Mouse (Mus musculus) lung, embryonic 14.5 days (tissue): ENCODE measurements around the gene Fam120b. TPM values are rescaled to one million over a fixed set of nuclear protein-coding genes. Genes with fewer than 3 reads are reported as not detected.

Source experiments
- ATAC-seq: fragments of 200-750 bp; cut with Nextera tagmentation; 2 replicates; pipeline ENCODE4 v1.8.0; 2017; ENCODE audit warnings: mild to moderate bottlenecking, moderate TSS enrichment, moderate library complexity; ENCODE audit not compliant: insufficient read depth
- DNase-seq: peaks from one replicate; pipeline ENCODE4 v3.0.0-alpha.2; 2015
- H3K27ac ChIP-seq: fragments of 300-500 bp; sonication (generic); 2 replicates; pipeline ENCODE4 v1.5.1; 2014; ENCODE audit warnings: low read depth, mild to moderate bottlenecking, moderate library complexity
- H3K27me3 ChIP-seq: fragments of 300-500 bp; sonication (generic); 2 replicates; pipeline ENCODE4 v1.6.1; 2014; ENCODE audit warnings: low read length, control low read depth; ENCODE audit not compliant: insufficient read depth
- H3K36me3 ChIP-seq: fragments of 300-500 bp; sonication (generic); 2 replicates; pipeline ENCODE4 v1.6.1; 2014; ENCODE audit warnings: control low read depth; ENCODE audit not compliant: insufficient read depth
- H3K4me1 ChIP-seq: fragments of 300-500 bp; sonication (generic); 2 replicates; pipeline ENCODE4 v1.6.1; 2014; ENCODE audit warnings: antibody characterized with exemption, control low read depth; ENCODE audit not compliant: insufficient read depth
- H3K4me2 ChIP-seq: fragments of 300-500 bp; sonication (generic); 2 replicates; pipeline ENCODE4 v1.6.1; 2014; ENCODE audit warnings: mild to moderate bottlenecking
- H3K4me3 ChIP-seq: fragments of 300-500 bp; sonication (generic); 2 replicates; pipeline ENCODE4 v1.5.1; 2014; ENCODE audit warnings: low read depth, low read length
- H3K9ac ChIP-seq: fragments of 300-500 bp; sonication (generic); 2 replicates; pipeline ENCODE4 v1.6.1; 2014
- H3K9me3 ChIP-seq: fragments of 300-500 bp; sonication (generic); 2 replicates; pipeline ENCODE4 v1.6.1; 2016; ENCODE audit warnings: low read depth, low read length, control low read depth
- CTCF ChIP-seq: IDR thresholded peaks from 2 replicates; pipeline ENCODE4 v1.5.1; 2016; ENCODE audit warnings: antibody characterized with exemption, low read depth
- WGBS: fragments of 180-500 bp; shearing (Covaris S2); extraction: QIAGEN DNeasy Blood & Tissue Kit; methylation state at CpG from one replicate; pipeline ENCODE4 v1.1.7; 2014; 5-methylcytosine and 5-hydroxymethylcytosine counted together
- polyA plus RNA-seq: library from polyadenylated mRNA; unstranded; fragments of >200 nt; fragmentation: Nextera tagmentation; extraction: Ambion mirVana; gene quantifications from 2 replicates; pipeline ENCODE4 v1.2.1, GENCODE M21; 2014

The Fam120b gene
- polyA plus RNA-seq, 1 experiment from 2014 or later, result 26.6 TPM

DNA sequence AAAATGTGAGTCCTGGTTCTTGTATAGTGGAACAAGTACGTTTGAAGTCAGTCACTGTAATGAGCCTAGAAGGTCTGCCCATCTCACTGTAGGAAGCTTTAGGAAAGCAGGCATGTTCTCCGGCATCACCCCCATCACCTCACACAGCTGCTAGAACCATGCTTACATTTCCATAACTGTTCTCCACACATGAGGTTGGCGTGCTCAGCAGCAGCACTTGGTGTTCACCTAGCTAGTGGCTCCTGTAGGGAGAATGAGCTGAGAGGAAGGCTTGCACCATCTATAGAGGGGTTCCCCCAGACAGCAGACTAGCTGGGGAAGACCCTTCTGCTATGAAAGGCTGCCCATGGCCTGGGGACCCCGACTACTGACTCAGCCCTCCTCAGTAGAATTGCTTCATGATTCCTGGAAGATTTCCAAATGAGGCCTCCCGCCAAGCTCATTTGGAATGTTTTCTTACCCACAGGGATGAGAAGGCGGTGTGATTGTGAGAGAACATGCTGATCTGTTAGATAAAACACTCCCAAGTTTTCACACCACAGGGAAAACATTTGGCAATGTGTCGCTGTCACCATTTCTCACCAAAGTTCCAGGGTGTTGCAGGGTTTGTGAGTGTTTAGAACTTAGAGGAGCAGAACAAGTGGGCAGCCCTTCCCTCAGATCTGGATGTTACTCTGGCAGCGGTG lies 27.2 kb downstream of the Fam120b start:
- 59% methylated on average over 8 of the region's 8 CpGs for WGBS
- ATAC-seq, result no peak
- no peak overlapping the region for H3K9ac ChIP-seq
- no peak overlapping the region for H3K4me3 ChIP-seq
- H3K27ac ChIP-seq, result no peak overlapping the region
- H3K4me2 ChIP-seq, result no peak overlapping the region
- H3K36me3 ChIP-seq, result peaks cover 79% of the 10 kb centered on the region
- DNase-seq, result peak; percentile 68
- TF ChIP-seq CTCF, result no peak
- H3K27me3 ChIP-seq, result no peaks in the 10 kb centered on the region
- H3K9me3 ChIP-seq, result no peaks in the 10 kb centered on the region
- H3K4me1 ChIP-seq, result no peaks in the 10 kb centered on the region

DNA sequence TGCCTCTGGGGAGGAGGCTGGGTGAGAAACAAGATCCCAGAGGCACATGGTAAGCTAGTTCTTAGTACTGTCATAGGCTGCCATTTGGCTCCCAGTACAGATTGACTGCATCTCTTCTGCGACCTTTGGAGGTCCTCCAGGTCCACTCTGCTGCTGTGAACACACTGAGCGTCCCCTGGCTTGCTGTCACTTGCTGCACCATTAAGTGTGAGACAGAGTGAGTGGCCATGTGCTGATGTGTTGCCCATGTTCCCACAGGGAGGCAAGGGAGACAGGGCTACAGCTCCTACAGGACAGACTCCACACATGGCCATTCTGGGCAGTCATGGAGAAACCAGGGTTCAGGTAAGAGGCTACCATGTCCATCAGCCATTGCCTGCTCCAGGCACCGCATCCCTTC lies 29.9 kb downstream of the Fam120b start:
- Histone ChIP-seq H3K9me3 (no peaks in the 10 kb centered on the region), H3K36me3 (peaks cover 74% of the 10 kb centered on the region), H3K4me1 (no peaks in the 10 kb centered on the region), H3K27me3 (no peaks in the 10 kb centered on the region), H3K4me2 (no peak overlapping the region), H3K4me3 (no peak overlapping the region), H3K27ac (no peak overlapping the region), H3K9ac (no peak overlapping the region)
- ATAC-seq, result no peak
- no peak for DNase-seq
- no peak for TF ChIP-seq CTCF
- WGBS, result 90% methylated on average over 3 of the region's 3 CpGs

GRCm38 (mm10) chr17:15429451-15429850 lies 33.4 kb downstream of the Fam120b start:
- DNase-seq, result no peak
- H3K27me3 ChIP-seq, result no peaks in the 10 kb centered on the region
- no peak overlapping the region for H3K4me3 ChIP-seq
- no peaks in the 10 kb centered on the region for H3K9me3 ChIP-seq
- no peak overlapping the region for H3K9ac ChIP-seq
- peaks cover 57% of the 10 kb centered on the region for H3K36me3 ChIP-seq
- no peak for TF ChIP-seq CTCF
- no peaks in the 10 kb centered on the region for H3K4me1 ChIP-seq
- 81% methylated on average over 6 of the region's 6 CpGs for WGBS
- no peak overlapping the region for H3K4me2 ChIP-seq
- no peak for ATAC-seq
- no peak overlapping the region for H3K27ac ChIP-seq

DNA sequence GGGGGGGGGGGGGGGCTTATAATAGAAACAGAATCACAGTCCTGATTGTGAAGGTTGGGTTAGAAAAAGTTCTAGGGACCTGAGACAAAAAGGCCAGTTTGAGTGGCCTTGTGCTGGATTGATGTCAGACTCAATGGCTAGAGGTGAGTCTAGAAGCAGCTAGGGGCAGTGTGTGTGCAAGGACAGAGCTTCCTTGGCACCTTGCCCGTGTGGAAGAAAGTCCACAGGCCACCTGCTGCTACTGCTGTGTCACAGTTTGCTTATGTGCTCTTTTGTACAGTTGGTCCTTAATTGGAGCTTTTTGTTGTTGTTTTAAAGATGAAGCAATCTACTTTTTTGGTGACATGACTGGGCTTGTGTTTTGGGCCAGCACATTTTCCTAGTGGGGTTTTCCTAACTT lies 33.9 kb downstream of the Fam120b start:
- Histone ChIP-seq H3K27me3 (no peaks in the 10 kb centered on the region), H3K9ac (no peak overlapping the region), H3K36me3 (peaks cover 54% of the 10 kb centered on the region), H3K4me3 (no peak overlapping the region), H3K4me1 (no peaks in the 10 kb centered on the region), H3K4me2 (no peak overlapping the region), H3K9me3 (no peaks in the 10 kb centered on the region), H3K27ac (no peak overlapping the region)
- WGBS, result 42% methylated on average over 1 of the region's 1 CpGs
- peak; percentile 17 for DNase-seq
- TF ChIP-seq CTCF, result no peak
- ATAC-seq, result no peak

- Histone ChIP-seq H3K27me3 (no peaks in the 10 kb centered on the region), H3K4me1 (no peaks in the 10 kb centered on the region), H3K9me3 (no peaks in the 10 kb centered on the region), H3K4me2 (no peak overlapping the region), H3K4me3 (no peak overlapping the region), H3K36me3 (peaks cover 44% of the 10 kb centered on the region), H3K27ac (no peak overlapping the region), H3K9ac (no peak overlapping the region)
- TF ChIP-seq CTCF, result no peak
- ATAC-seq, result no peak
- 64% methylated on average over 5 of the region's 5 CpGs for WGBS
- peak; percentile 15 for DNase-seq
These were observed 35.1 kb downstream of the Fam120b start for GRCm38 (mm10) chr17:15431021-15431514.

DNA sequence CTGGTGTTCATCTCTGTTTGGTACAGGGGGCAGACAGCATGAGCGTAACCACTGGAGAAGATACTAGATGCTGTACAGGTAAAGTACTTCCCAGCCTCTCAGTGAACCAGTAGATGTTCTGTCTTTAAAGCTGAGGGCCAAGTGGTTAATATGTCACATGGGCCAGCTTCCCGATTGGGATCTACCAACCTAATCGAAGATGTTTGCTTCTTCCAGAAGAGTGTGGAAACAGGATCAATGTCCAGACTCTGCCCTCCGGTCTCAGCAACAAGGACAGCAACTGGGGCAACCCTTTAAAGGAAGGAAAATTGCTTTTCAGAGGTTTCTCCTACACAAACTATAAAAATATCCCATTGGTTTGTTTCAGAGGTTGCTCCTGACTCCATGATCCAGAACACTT lies 35.5 kb downstream of the Fam120b start:
- no peak for TF ChIP-seq CTCF
- H3K27ac ChIP-seq, result no peak overlapping the region
- 89% methylated on average over 4 of the region's 4 CpGs for WGBS
- H3K4me1 ChIP-seq, result no peaks in the 10 kb centered on the region
- H3K9me3 ChIP-seq, result no peaks in the 10 kb centered on the region
- ATAC-seq (no peak), DNase-seq (no peak)
- H3K4me3 ChIP-seq, result no peak overlapping the region
- H3K4me2 ChIP-seq, result no peak overlapping the region
- peaks cover 41% of the 10 kb centered on the region for H3K36me3 ChIP-seq
- no peak overlapping the region for H3K9ac ChIP-seq
- no peaks in the 10 kb centered on the region for H3K27me3 ChIP-seq

- H3K27ac ChIP-seq, result no peak overlapping the region
- no peak for ATAC-seq
- no peak for TF ChIP-seq CTCF
- H3K36me3 ChIP-seq, result peaks cover 37% of the 10 kb centered on the region
- H3K27me3 ChIP-seq, result no peaks in the 10 kb centered on the region
- no peak overlapping the region for H3K4me2 ChIP-seq
- H3K9ac ChIP-seq, result no peak overlapping the region
- H3K4me1 ChIP-seq, result no peaks in the 10 kb centered on the region
- 78% methylated on average over 3 of the region's 3 CpGs for WGBS
- no peaks in the 10 kb centered on the region for H3K9me3 ChIP-seq
- no peak for DNase-seq
- no peak overlapping the region for H3K4me3 ChIP-seq
These were observed 36.0 kb downstream of the Fam120b start for GRCm38 (mm10) chr17:15432036-15432435.
